Mouse (Mus musculus): ENCODE results near the gene Tmem81. TPM values are rescaled to one million over a fixed set of nuclear protein-coding genes. Genes with fewer than 3 reads are reported as not detected.

The Tmem81 gene
- total and polyA plus RNA-seq, 2 experiments from 2014 or later: 0.38 to 0.81 TPM

DNA sequence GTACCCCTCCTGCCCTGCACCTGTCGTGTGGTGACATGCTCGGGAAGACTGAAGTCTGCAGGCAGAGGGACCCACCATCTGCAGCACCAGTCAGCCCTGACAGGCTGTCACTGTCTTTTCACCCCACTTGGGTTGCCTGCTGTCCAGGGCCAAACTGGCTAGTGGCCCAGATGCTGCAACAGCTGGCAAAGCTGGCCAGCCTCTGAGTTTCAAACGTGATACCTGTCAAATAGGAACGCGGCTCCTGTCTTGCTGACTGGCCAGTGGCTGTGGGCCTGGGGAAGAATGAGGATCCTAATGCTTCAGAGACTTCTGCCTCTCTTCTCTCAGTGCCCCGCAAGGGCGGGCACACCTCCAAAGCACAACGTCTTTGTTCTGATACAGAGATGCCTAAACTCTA lies 37.8 kb downstream of the Tmem81 start:
- H3K9ac ChIP-seq (replicated peaks; ENCODE audit: low read length, poor library complexity, severe bottlenecking): no peak overlapping the region
- peaks cover 22% of the 10 kb centered on the region for H3K4me1 ChIP-seq (ENCODE audit: insufficient read depth, low read length)
- no peaks in the 10 kb centered on the region for H3K9me3 ChIP-seq (ENCODE audit: low read length)
- H3K27me3 ChIP-seq (ENCODE audit: insufficient read depth, low read length): no peaks in the 10 kb centered on the region
- H3K4me2 ChIP-seq (ENCODE audit: low read depth, low read length, poor library complexity, severe bottlenecking): no peak overlapping the region
- H3K4me3 ChIP-seq (ENCODE audit: low read depth, low read length): no peak overlapping the region
- 64% methylated on average over 8 of the region's 8 CpGs for WGBS
- DNase-seq (ENCODE audit: low spot score): no peak
- no peak for ATAC-seq (ENCODE audit: low FRiP score)
- no peak for TF ChIP-seq CTCF (IDR thresholded peaks at IDR 0.05)
- no peak overlapping the region for H3K27ac ChIP-seq (ENCODE audit: low read depth, low read length)
- no peaks in the 10 kb centered on the region for H3K36me3 ChIP-seq (ENCODE audit: insufficient read depth, low read length)

DNA sequence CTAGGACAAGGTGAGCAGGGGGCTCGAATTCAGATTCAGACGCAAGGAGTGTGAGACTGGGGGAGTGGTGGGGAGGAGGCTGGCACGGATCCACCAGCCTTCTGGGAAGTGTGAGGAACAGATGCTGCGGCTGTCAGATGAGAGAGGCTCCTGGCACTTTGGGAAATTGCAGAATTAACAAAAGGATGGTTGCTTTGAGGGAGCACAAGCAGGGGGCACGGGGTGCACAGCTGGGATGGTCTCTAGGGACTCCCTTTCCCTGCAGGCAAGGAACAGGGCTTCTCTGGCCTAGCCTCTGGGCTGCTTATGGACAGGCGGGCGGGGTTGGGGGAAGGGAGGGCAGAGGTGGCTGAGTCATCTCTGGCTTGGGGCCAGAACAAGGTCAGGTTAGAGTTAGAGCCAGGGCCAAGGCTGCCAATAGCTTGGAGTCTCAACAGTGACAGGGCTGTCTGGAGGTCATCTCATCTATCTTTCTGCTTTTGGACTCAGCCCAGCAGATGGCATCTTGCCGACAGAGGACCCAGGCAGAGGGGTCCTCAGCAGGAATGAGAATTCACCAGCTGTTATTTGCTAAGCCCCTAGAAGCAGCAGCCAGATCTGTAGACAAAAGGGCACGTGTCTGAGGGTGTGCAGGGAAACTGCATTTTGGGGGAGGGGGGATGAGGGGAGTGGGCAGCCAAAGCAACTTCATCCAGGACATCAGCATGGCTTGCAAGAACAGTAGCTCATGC lies 52.0 kb downstream of the Tmem81 start:
- H3K4me3 ChIP-seq (ENCODE audit: low read depth, low read length): no peak overlapping the region
- no peaks in the 10 kb centered on the region for H3K9me3 ChIP-seq (ENCODE audit: low read length)
- ATAC-seq (ENCODE audit: low FRiP score) (peak; percentile 48; the same call in 1 of the 2 replicates), DNase-seq (ENCODE audit: low spot score) (peak; percentile 83)
- H3K4me1 ChIP-seq (ENCODE audit: insufficient read depth, low read length): peaks cover 4% of the 10 kb centered on the region; the same call in 1 of the 2 replicates
- H3K4me2 ChIP-seq (ENCODE audit: low read depth, low read length, poor library complexity, severe bottlenecking): no peak overlapping the region
- no peak overlapping the region for H3K9ac ChIP-seq (replicated peaks; ENCODE audit: low read length, poor library complexity, severe bottlenecking)
- H3K27ac ChIP-seq (ENCODE audit: low read depth, low read length): no peak overlapping the region
- no peaks in the 10 kb centered on the region for H3K36me3 ChIP-seq (ENCODE audit: insufficient read depth, low read length)
- WGBS: 16% methylated on average over 9 of the region's 9 CpGs
- H3K27me3 ChIP-seq (ENCODE audit: insufficient read depth, low read length): no peaks in the 10 kb centered on the region
- 0 out of 2 replicates have a peak, but pooled peaks have one; percentile 5 for TF ChIP-seq CTCF (IDR thresholded peaks at IDR 0.05)

Other genes with a start within 250 kb of the Tmem81 start
- 29.5 and 31.1 TPM in 2 replicates for gene Klhdc8a, start 207.6 kb upstream of the Tmem81 start, total RNA-seq (2014; rRNA removed)
- 12.4 and 14.8 TPM in 2 replicates for gene Klhdc8a, start 207.6 kb upstream of the Tmem81 start, polyA plus RNA-seq (2015; fragmentation: Nextera tagmentation; extraction: Ambion mirVana)
- 7.0 and 7.1 TPM in 2 replicates for gene Nuak2, start 190.1 kb upstream of the Tmem81 start, total RNA-seq (2014; rRNA removed)
- 9.9 TPM in 2 replicates for gene Nuak2, start 190.1 kb upstream of the Tmem81 start, polyA plus RNA-seq (2015; fragmentation: Nextera tagmentation; extraction: Ambion mirVana)
- 115 and 152 TPM in 2 replicates for gene Tmcc2, start 114.9 kb upstream of the Tmem81 start, total RNA-seq (2014; rRNA removed)
- gene Tmcc2, start 114.9 kb upstream of the Tmem81 start, polyA plus RNA-seq (2015; fragmentation: Nextera tagmentation; extraction: Ambion mirVana): 35.4 and 36.3 TPM in 2 replicates
- gene Dstyk, start 88.7 kb upstream of the Tmem81 start, total RNA-seq (2014; rRNA removed): 14.6 and 21.2 TPM in 2 replicates
- 5.4 and 5.6 TPM in 2 replicates for gene Dstyk, start 88.7 kb upstream of the Tmem81 start, polyA plus RNA-seq (2015; fragmentation: Nextera tagmentation; extraction: Ambion mirVana)
- 22.6 and 31.4 TPM in 2 replicates for gene Rbbp5, start 28.9 kb upstream of the Tmem81 start, total RNA-seq (2014; rRNA removed)
- gene Rbbp5, start 28.9 kb upstream of the Tmem81 start, polyA plus RNA-seq (2015; fragmentation: Nextera tagmentation; extraction: Ambion mirVana): 25.5 and 25.8 TPM in 2 replicates
- 55.4 and 69.2 TPM in 2 replicates for gene Cntn2, start 37.0 kb downstream of the Tmem81 start, total RNA-seq (2014; rRNA removed)
- gene Cntn2, start 37.0 kb downstream of the Tmem81 start, polyA plus RNA-seq (2015; fragmentation: Nextera tagmentation; extraction: Ambion mirVana): 14.7 and 15.6 TPM in 2 replicates
- gene Nfasc, start 235.6 kb downstream of the Tmem81 start, total RNA-seq (2014; rRNA removed): 59.2 and 66.7 TPM in 2 replicates
- gene Nfasc, start 235.6 kb downstream of the Tmem81 start, polyA plus RNA-seq (2015; fragmentation: Nextera tagmentation; extraction: Ambion mirVana): 28.6 and 32.7 TPM in 2 replicates